Mouse (Mus musculus) ES-E14 (cell line): ENCODE results near the gene Oasl2. TPM values are rescaled to one million over a fixed set of nuclear protein-coding genes. Genes with fewer than 3 reads are reported as not detected.

Experiments
- DNase-seq: peaks from one replicate; pipeline ENCODE4 v3.0.0-alpha.2; 2013; ENCODE audit warnings: low read depth, low spot score
- H3K27ac ChIP-seq: 2 replicates; pipeline ENCODE4 v1.5.1; 2012; ENCODE audit warnings: low read depth, mild to moderate bottlenecking, low read length, moderate library complexity, mixed read lengths; ENCODE audit not compliant: poor library complexity, insufficient read depth, severe bottlenecking
- H3K36me3 ChIP-seq: 2 replicates; pipeline ENCODE4 v1.6.1; 2012; ENCODE audit warnings: mild to moderate bottlenecking, low read length, moderate library complexity, mixed read lengths; ENCODE audit not compliant: control insufficient read depth, poor library complexity, insufficient read depth, severe bottlenecking
- H3K4me1 ChIP-seq, 2 experiments: fragments of 150-350 bp in 1 of 2; sonication (generic) in 1 of 2; 2 replicates each; pipeline ENCODE4 v1.6.1; 2012; ENCODE audit warnings: low read length in 2 of 2, mild to moderate bottlenecking in 1 of 2, mixed read lengths in 1 of 2; ENCODE audit not compliant: control insufficient read depth in 2 of 2, insufficient read depth in 2 of 2, poor library complexity in 1 of 2
- H3K4me3 ChIP-seq, 2 experiments: fragments of 150-350 bp in 1 of 2; sonication (generic) in 1 of 2; 2 replicates each; pipeline ENCODE4 v1.5.1; 2012; ENCODE audit warnings: low read length in 2 of 2, low read depth in 1 of 2, mild to moderate bottlenecking in 1 of 2, mixed read lengths in 1 of 2; ENCODE audit not compliant: insufficient read depth in 1 of 2, poor library complexity in 1 of 2, severe bottlenecking in 1 of 2
- H3K9ac ChIP-seq: 2 replicates; pipeline ENCODE4 v1.6.1; 2012; ENCODE audit warnings: low read depth, mild to moderate bottlenecking, low read length, mixed read lengths; ENCODE audit not compliant: poor library complexity, insufficient read depth, severe bottlenecking
- H3K9me3 ChIP-seq: fragments of 150-350 bp; sonication (generic); 2 replicates; pipeline ENCODE4 v1.6.1; 2012; ENCODE audit warnings: low read depth, mild to moderate bottlenecking, low read length; ENCODE audit not compliant: control insufficient read depth, insufficient read depth
- CHD2 ChIP-seq: IDR thresholded peaks from 2 replicates; pipeline ENCODE4 v1.6.1; 2014; ENCODE audit warnings: mild to moderate bottlenecking, low read depth, low read length, inconsistent platforms
- HCFC1 ChIP-seq: IDR thresholded peaks from 2 replicates; pipeline ENCODE4 v1.6.1; 2012; ENCODE audit warnings: low read length, inconsistent platforms, borderline replicate concordance; ENCODE audit not compliant: insufficient read depth
- MAFK ChIP-seq: IDR thresholded peaks from 2 replicates; pipeline ENCODE4 v1.6.1; 2014; ENCODE audit warnings: mild to moderate bottlenecking, low read depth, low read length, inconsistent platforms; ENCODE audit not compliant: insufficient read depth
- ZC3H11A ChIP-seq: IDR thresholded peaks from 2 replicates; pipeline ENCODE4 v1.6.1; 2012; ENCODE audit warnings: low read depth, mild to moderate bottlenecking, inconsistent platforms, low read length, borderline replicate concordance
- ZNF384 ChIP-seq: IDR thresholded peaks from 2 replicates; pipeline ENCODE4 v1.6.1; 2012; ENCODE audit warnings: low read depth, low read length, inconsistent platforms
- in situ Hi-C, 2 experiments: fragments of 600-800 bp; cut with MboI; formaldehyde crosslinking; loops; one replicate each; pipeline ENCODE4 v1.15.1; 2025; ENCODE audit warnings: low sequenced_read_pairs in 2 of 2, inconsistent platforms in 1 of 2; ENCODE audit not compliant: unreplicated experiment in 2 of 2
- total RNA-seq: library from RNA; depleted of rRNA; stranded (reverse); fragments of 300-350 nt; gene quantifications from 2 replicates; pipeline ENCODE4 v1.2.3, GENCODE M21; 2012

The Oasl2 gene
- total RNA-seq, 1 experiment, result 0.85 TPM

DNA sequence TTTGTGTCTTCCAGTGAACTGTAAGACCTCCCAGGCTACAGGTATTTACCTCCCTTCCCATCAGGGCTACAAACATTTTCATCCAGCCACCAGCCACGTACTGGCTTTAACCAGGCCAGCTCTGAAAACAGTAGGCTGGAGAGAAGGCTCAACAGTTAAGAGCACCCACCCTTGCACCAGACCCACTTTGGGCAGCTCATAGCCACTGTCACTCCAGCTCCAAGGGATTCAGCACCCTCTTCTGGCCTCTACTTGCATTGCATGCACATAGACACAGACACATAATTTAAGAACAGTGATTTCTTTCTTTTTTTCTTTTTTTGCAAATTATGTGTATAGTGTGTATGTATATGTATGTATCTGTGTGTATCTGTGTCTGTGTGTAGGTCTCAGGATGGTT is 5.7 kb downstream of the Oasl2 start:
- Histone ChIP-seq H3K4me1 (peaks cover 0 to 13% of the 10 kb centered on the region in 2 experiments; a peak in 2 of 4 replicates), H3K9me3 (no peaks in the 10 kb centered on the region), H3K4me3 (no peak overlapping the region), H3K36me3 (no peaks in the 10 kb centered on the region), H3K9ac (no peak overlapping the region), H3K27ac (no peak overlapping the region)
- DNase-seq, result peak; percentile 49
- no peak for TF ChIP-seq MAFK
- no peak for TF ChIP-seq CHD2
- TF ChIP-seq HCFC1, result no peak
- TF ChIP-seq ZC3H11A, result peak; percentile 18; the same call in 1 of the 2 replicates
- in situ Hi-C loops, result no loop called here

GRCm38 (mm10) chr5:114908598-114909305 is 12.0 kb downstream of the Oasl2 start:
- TF ChIP-seq ZNF384, result no peak
- TF ChIP-seq ZC3H11A, result no peak
- TF ChIP-seq CHD2, result no peak
- no peak for TF ChIP-seq MAFK
- no peak for TF ChIP-seq HCFC1
- peak overlapping the region; percentile 85 for H3K9ac ChIP-seq
- in situ Hi-C loops, result no loop called here
- no peaks in the 10 kb centered on the region for H3K36me3 ChIP-seq
- H3K9me3 ChIP-seq, result no peaks in the 10 kb centered on the region
- peak overlapping the region; percentile 65 to 71 for H3K4me3 ChIP-seq
- peaks cover 2 to 8% of the 10 kb centered on the region in 2 experiments; a peak in 2 of 4 replicates for H3K4me1 ChIP-seq
- DNase-seq, result peak; percentile 47
- peak overlapping the region; percentile 87 for H3K27ac ChIP-seq

GRCm38 (mm10) chr5:114913686-114914085 is 16.9 kb downstream of the Oasl2 start:
- H3K4me3 ChIP-seq, result peak overlapping the region in 1 of 2 experiments; percentile 16; a peak in 1 of 4 replicates
- no peaks in the 10 kb centered on the region for H3K9me3 ChIP-seq
- in situ Hi-C loops, result no loop called here
- H3K36me3 ChIP-seq, result no peaks in the 10 kb centered on the region
- H3K9ac ChIP-seq, result peak overlapping the region; percentile 17; the same call in 1 of the 2 replicates
- H3K27ac ChIP-seq, result no peak overlapping the region
- H3K4me1 ChIP-seq, result peaks cover 4 to 8% of the 10 kb centered on the region in 2 experiments; a peak in 3 of 4 replicates
- no peak for DNase-seq
- no peak for TF ChIP-seq HCFC1
- TF ChIP-seq CHD2, result no peak
- no peak for TF ChIP-seq ZC3H11A
- no peak for TF ChIP-seq ZNF384
- no peak for TF ChIP-seq MAFK

- no peak for DNase-seq
- Histone ChIP-seq H3K27ac (no peak overlapping the region), H3K36me3 (no peaks in the 10 kb centered on the region), H3K4me1 (peaks cover 2 to 8% of the 10 kb centered on the region in 2 experiments; a peak in 3 of 4 replicates), H3K4me3 (no peak overlapping the region), H3K9me3 (no peaks in the 10 kb centered on the region), H3K9ac (no peak overlapping the region)
- in situ Hi-C loops, result no loop called here
- TF ChIP-seq ZNF384 (no peak), HCFC1 (no peak), MAFK (no peak), ZC3H11A (no peak), CHD2 (no peak)
These were observed 18.1 kb downstream of the Oasl2 start for GRCm38 (mm10) chr5:114914855-114915254.
